23 mouse cellular contexts compared by ENCODE assay signal in genomic region chr9:111422567-111422966, GRCm38 (mm10). TPM values are rescaled to one million over a fixed set of nuclear protein-coding genes. Genes with fewer than 3 reads are reported as not detected.
A peak's percentile ranks its signal among the peaks of the same experiment; 100 is the strongest.
DNase-seq lines count a peak whose midpoint lies in the region; ATAC-seq and TF ChIP-seq lines count a peak whose summit lies in the region.
"Had no signal": no experiment of that assay in that cellular context is flagged by ENCODE, and none has a peak within 500 bp of the region (broad histone marks: within the 10 kb centered on the region; RNA-seq: fewer than 3 reads in every experiment).

No protein-coding gene starts in this region.

- no peak for TF ChIP-seq EP300 in heart, postnatal 0 days (IDR thresholded peaks at IDR 0.05; ENCODE audit: low read depth)
- no peak for TF ChIP-seq EP300 in heart, adult 2 months (IDR thresholded peaks at IDR 0.05; ENCODE audit: insufficient read depth, low read depth, low read length)

- H3K4me2 ChIP-seq in heart, postnatal 0 days (ENCODE audit: low read depth, low read length), result no peak overlapping the region
- H3K4me2 ChIP-seq in lung, embryonic 15.5 days, result no peak overlapping the region
- H3K4me2 ChIP-seq: embryonic facial prominence, embryonic 13.5 days; forebrain, embryonic 12.5 days; heart, embryonic 13.5 days; hindbrain, embryonic 13.5 days had no signal

- no peaks in the 10 kb centered on the region for H3K79me2 ChIP-seq in heart, adult 2 months (replicated peaks; ENCODE audit: control insufficient read depth, insufficient read depth, low read length)

- H3K9me3 ChIP-seq in heart, postnatal 0 days (replicated peaks; ENCODE audit: control insufficient read depth, low read length), result no peaks in the 10 kb centered on the region
- no peaks in the 10 kb centered on the region for H3K9me3 ChIP-seq in lung, embryonic 15.5 days
- H3K9me3 ChIP-seq: embryonic facial prominence, embryonic 13.5 days; forebrain, embryonic 12.5 days; hindbrain, embryonic 13.5 days had no signal

- no peak overlapping the region for H3K27ac ChIP-seq in heart, postnatal 0 days (ENCODE audit: low read depth)
- H3K27ac ChIP-seq in heart, adult 2 months, result no peak overlapping the region
- no peak overlapping the region for H3K27ac ChIP-seq in lung, embryonic 15.5 days
- no peak overlapping the region for H3K27ac ChIP-seq in cerebellum, adult 2 months (ENCODE audit: insufficient read depth, low read length)
- H3K27ac ChIP-seq: embryonic facial prominence, embryonic 13.5 days; forebrain, embryonic 12.5 days; heart, embryonic 13.5 days; hindbrain, embryonic 13.5 days; hindbrain, postnatal 0 days had no signal

- no peak for TF ChIP-seq POLR2A in heart, adult 2 months (IDR thresholded peaks at IDR 0.05; ENCODE audit: insufficient read depth, low read depth, low read length)
- no peak for TF ChIP-seq POLR2A in cerebellum, adult 2 months (IDR thresholded peaks at IDR 0.05; ENCODE audit: borderline replicate concordance, insufficient read depth, low read length)

- intact Hi-C loops in heart, adult 2 months (cut with DNase I), result no loop called here

- no peaks in the 10 kb centered on the region for H3K4me1 ChIP-seq in heart, postnatal 0 days (ENCODE audit: control insufficient read depth, insufficient read depth)
- no peaks in the 10 kb centered on the region for H3K4me1 ChIP-seq in heart, adult 2 months (ENCODE audit: control insufficient read depth, insufficient read depth, low read length)
- peaks cover 7% of the 10 kb centered on the region; the same call in 1 of the 2 replicates for H3K4me1 ChIP-seq in lung, embryonic 15.5 days
- no peaks in the 10 kb centered on the region for H3K4me1 ChIP-seq in cerebellum, adult 2 months (ENCODE audit: control insufficient read depth, insufficient read depth, low read length)
- H3K4me1 ChIP-seq: embryonic facial prominence, embryonic 13.5 days; heart, embryonic 13.5 days had no signal

- TF ChIP-seq CTCF in heart, postnatal 0 days (IDR thresholded peaks at IDR 0.05; ENCODE audit: low read depth), result no peak
- TF ChIP-seq CTCF in heart, adult 2 months (IDR thresholded peaks at IDR 0.05), result no peak
- TF ChIP-seq CTCF in cerebellum, adult 2 months (IDR thresholded peaks at IDR 0.05; ENCODE audit: borderline replicate concordance, insufficient read depth, low read depth, low read length), result no peak

- H3K4me3 ChIP-seq in heart, postnatal 0 days (ENCODE audit: low read depth, low read length), result no peak overlapping the region
- H3K4me3 ChIP-seq in heart, adult 2 months, result no peak overlapping the region
- H3K4me3 ChIP-seq in lung, embryonic 15.5 days, result no peak overlapping the region
- no peak overlapping the region for H3K4me3 ChIP-seq in cerebellum, adult 2 months (replicated peaks; ENCODE audit: insufficient read depth, low read depth, low read length)
- H3K4me3 ChIP-seq: embryonic facial prominence, embryonic 13.5 days; forebrain, embryonic 12.5 days; heart, embryonic 13.5 days; hindbrain, embryonic 13.5 days had no signal

- H3K27me3 ChIP-seq in heart, postnatal 0 days (ENCODE audit: control insufficient read depth, insufficient read depth, low read length), result no peaks in the 10 kb centered on the region
- H3K27me3 ChIP-seq in heart, adult 2 months (ENCODE audit: control insufficient read depth, insufficient read depth, low read length), result no peaks in the 10 kb centered on the region
- H3K27me3 ChIP-seq in lung, embryonic 15.5 days, result no peaks in the 10 kb centered on the region
- no peaks in the 10 kb centered on the region for H3K27me3 ChIP-seq in cerebellum, adult 2 months (ENCODE audit: control insufficient read depth, insufficient read depth, low read length)
- H3K27me3 ChIP-seq: embryonic facial prominence, embryonic 13.5 days; forebrain, embryonic 12.5 days; heart, embryonic 13.5 days; hindbrain, embryonic 13.5 days had no signal

- 0 out of 2 replicates have a peak, but pooled peaks have one; percentile 17 for ATAC-seq in heart, postnatal 0 days (ENCODE audit: insufficient read depth, low read depth)
- peak; percentile 46; the same call in 1 of the 2 replicates for ATAC-seq in lung, embryonic 15.5 days (ENCODE audit: borderline replicate concordance, extremely low read depth, low FRiP score, low TSS enrichment)
- ATAC-seq: forebrain, embryonic 16.5 days; hindbrain, postnatal 0 days had no signal

- no peak overlapping the region for H3K9ac ChIP-seq in heart, postnatal 0 days (replicated peaks; ENCODE audit: low read depth, low read length)
- H3K9ac ChIP-seq in heart, adult 2 months (ENCODE audit: low read depth, low read length), result no peak overlapping the region
- H3K9ac ChIP-seq in lung, embryonic 15.5 days, result no peak overlapping the region
- H3K9ac ChIP-seq: embryonic facial prominence, embryonic 13.5 days; forebrain, embryonic 12.5 days; heart, embryonic 13.5 days; hindbrain, embryonic 13.5 days had no signal

- no peaks in the 10 kb centered on the region for H3K36me3 ChIP-seq in heart, postnatal 0 days (replicated peaks; ENCODE audit: control insufficient read depth, insufficient read depth, low read length)
- no peaks in the 10 kb centered on the region for H3K36me3 ChIP-seq in heart, adult 2 months (ENCODE audit: control insufficient read depth, insufficient read depth, low read length)
- no peaks in the 10 kb centered on the region for H3K36me3 ChIP-seq in lung, embryonic 15.5 days
- H3K36me3 ChIP-seq: embryonic facial prominence, embryonic 13.5 days; forebrain, embryonic 12.5 days; heart, embryonic 13.5 days; hindbrain, embryonic 13.5 days had no signal

- 55% methylated on average over 5 of the region's 5 CpGs for WGBS in heart, postnatal 0 days
- WGBS in heart, adult 2 months, result 50% methylated on average over 5 of the region's 5 CpGs
- 38% methylated on average over 5 of the region's 5 CpGs for WGBS in lung, embryonic 15.5 days
- 37% methylated on average over 5 of the region's 5 CpGs for WGBS in cerebellum, adult 2 months

- DNase-seq in heart, postnatal 0 days (ENCODE audit: low spot score), result no peak
- DNase-seq in heart, adult 2 months, result no peak
- DNase-seq in lung, postnatal 36 days, result no peak
- peak; percentile 56 for DNase-seq in Muller cell, postnatal 12 days (ENCODE audit: inconsistent ontology term)
- DNase-seq in ZHBTc4 (ENCODE audit: low read depth, low spot score), result peak; percentile 48
- DNase-seq in frontal cortex, postnatal 25 days (ENCODE audit: low spot score in 2 of 2), result no peak
- no peak for DNase-seq in cerebellum, adult 2 months
- DNase-seq: adrenal gland, postnatal 14 days; cerebellum, adult 11-12 months; cerebellum, adult 9-11 months; cerebellum, postnatal 36 days; gastrocnemius, postnatal 14 days; heart, postnatal 14 days had no signal

RNA-seq across cellular contexts. Expression of gene Dclk3, which starts 16.3 kb away (rescaled TPM):
- not detected in 2 replicates for total RNA-seq in heart, postnatal 0 days (2014; rRNA removed; ENCODE audit: low replicate concordance)
- polyA plus RNA-seq in heart, postnatal 0 days (2015; fragmentation: Nextera tagmentation; extraction: Ambion mirVana), result 0.11 and 0.15 TPM in 2 replicates
- under 1 TPM; 0.23 to 0.39 TPM for total RNA-seq in heart, adult 2 months (2021)
- 0.33 and 0.44 TPM in 2 replicates for polyA plus RNA-seq in heart, adult 2 months (2012; rRNA removed)
- polyA plus RNA-seq in lung, embryonic 15.5 days (2015; fragmentation: Nextera tagmentation; extraction: Ambion mirVana), result 0.31 and 0.40 TPM in 2 replicates
- polyA plus RNA-seq in cerebellum, adult 2 months (2012; rRNA removed), result 5.1 and 5.3 TPM in 2 replicates
- total RNA-seq: hematopoietic stem cell, adult 5-6 weeks; MEL had no signal
- polyA plus RNA-seq: C2C12 had no signal

Comparison
In these comparisons a context has a peak if more than half of its experiments do, and no peak if none do; other contexts are left out.
1. DNase-seq: peak in Muller cell, postnatal 12 days (single experiment) and ZHBTc4 (single experiment); none in heart, postnatal 0 days (single experiment), heart, adult 2 months (0 of 2), lung, postnatal 36 days (single experiment), frontal cortex, postnatal 25 days (0 of 2) and cerebellum, adult 2 months (0 of 2).